Mouse (Mus musculus): Measurements from ENCODE around the gene Large2.

DNA sequence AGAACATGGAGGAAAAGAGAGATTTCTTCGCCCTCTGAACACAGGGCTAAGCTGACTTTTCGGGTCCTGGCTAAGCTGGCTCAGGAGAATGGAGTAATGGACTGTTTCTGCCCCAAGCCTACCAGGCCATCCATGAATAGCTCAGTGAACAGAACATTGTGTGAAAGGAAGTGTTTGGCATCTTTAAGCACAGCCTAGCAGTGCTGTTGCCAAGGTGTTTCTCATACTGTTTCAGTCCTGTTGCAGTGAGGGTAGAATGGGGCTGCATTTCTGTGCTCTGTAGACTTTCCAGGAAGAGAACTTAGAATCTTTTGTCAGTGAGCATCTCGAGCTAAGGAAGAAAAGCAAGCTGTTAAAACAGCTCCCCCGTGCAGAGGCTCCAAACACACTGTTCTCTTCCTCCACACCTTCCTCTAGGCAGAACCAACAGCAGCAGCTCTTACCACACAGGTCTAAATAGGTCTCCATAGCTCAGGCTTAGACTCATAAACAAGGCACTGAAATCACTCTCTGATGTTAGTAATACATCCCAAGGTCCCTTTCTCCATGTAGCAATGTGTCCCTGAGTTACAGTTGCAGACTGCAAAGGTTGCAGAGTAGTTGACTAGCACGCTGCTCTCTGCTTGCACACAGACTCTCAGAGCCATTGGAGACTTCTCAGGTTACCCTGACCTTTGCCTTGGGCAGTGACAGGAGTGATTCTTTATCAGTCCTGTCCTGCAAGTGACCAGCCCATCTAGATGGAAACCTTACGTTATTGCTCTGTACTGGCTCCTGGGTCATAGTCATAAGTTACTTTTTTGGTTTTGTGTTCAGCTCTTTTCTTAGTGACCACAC lies 24.9 kb downstream of the Large2 start:
- TF ChIP-seq CTCF (IDR thresholded peaks at IDR 0.05; ENCODE audit: low read depth, low read length) (no peak), POLR2A (IDR thresholded peaks at IDR 0.05; ENCODE audit: borderline replicate concordance, low read depth, low read length) (no peak)
